Mouse (Mus musculus) stomach, postnatal 0 days (tissue): ENCODE measurements around the gene Mien1.

ENCODE experiments used
- CTCF ChIP-seq: IDR thresholded peaks from 2 replicates; pipeline ENCODE4 v1.5.1; 2016; ENCODE audit warnings: antibody characterized with exemption, low read depth, mild to moderate bottlenecking, moderate library complexity
- EP300 ChIP-seq: optimal IDR thresholded peaks from 2 replicates; pipeline ENCODE3; 2016; ENCODE audit warnings: antibody characterized with exemption

GRCm38 (mm10) chr11:98412273-98412796 lies 26.5 kb downstream of the Mien1 start, which contains the start of gene Erbb2:
- TF ChIP-seq CTCF (no peak), EP300 (no peak)
